Mouse (Mus musculus) naive thymus-derived CD4-positive, alpha-beta T cell, adult 5 months (primary cell): ENCODE results near the gene Gm7861. TPM values are rescaled to one million over a fixed set of nuclear protein-coding genes. Genes with fewer than 3 reads are reported as not detected.

ENCODE experiments used
- polyA plus RNA-seq: library from polyadenylated mRNA; unstranded; fragments of 100-300 nt; shearing (Covaris generic); gene quantifications from one replicate; pipeline ENCODE4 v1.2.1, GENCODE M21; 2017

Gene Gm7861
- not detected for polyA plus RNA-seq

GRCm38 (mm10) chr8:21594408-21594807 lies at the start of gene Gm7861:
TSS of gene Gm7861 (minus strand) at chr8:21594508.

DNA sequence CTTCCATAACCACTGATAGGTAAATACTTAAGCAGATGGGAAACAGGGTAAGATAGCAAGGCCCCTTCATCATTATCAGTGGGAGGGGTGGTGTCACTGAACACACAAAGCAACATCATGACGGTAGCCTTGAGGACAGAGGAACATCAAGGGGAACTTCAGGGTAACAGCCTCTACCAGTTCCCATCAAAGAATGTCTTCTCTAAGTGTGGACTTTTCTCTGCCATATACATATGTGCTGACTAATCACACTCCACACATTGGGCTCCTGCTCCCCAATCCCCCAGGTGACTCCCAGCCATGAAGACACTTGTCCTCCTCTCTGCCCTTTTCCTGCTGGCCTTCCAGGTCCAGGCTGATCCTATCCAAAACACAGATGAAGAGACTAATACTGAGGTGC lies 23.6 kb upstream of the Gm7861 start, which contains the start of gene Defa26:
TSS of gene Defa26 (plus strand) at position 301 of the 400 bp plus-strand sequence.

GRCm38 (mm10) chr8:21582706-21583105 lies 11.6 kb downstream of the Gm7861 start, which contains the start of gene Defa28:
TSS of gene Defa28 (plus strand) at chr8:21583006.

DNA sequence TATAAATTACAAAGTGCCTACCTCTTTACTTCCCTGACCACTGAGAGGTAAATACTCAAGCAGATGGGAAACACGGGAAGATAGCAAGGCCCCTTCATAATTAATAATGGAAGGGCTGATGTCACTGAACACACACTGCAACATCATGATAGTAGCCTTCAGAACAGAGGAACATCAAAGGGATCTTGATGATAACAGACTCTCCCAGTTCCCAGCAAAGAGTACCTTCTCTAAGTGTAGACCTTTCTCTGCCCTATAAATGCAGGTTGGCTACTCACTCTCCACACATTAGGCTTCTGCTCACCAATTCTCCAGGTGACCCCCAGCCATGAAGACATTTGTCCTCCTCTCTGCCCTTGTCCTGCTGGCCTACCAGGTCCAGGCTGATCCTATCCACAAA lies 29.2 kb downstream of the Gm7861 start, which contains the start of gene Defa37:
TSS of gene Defa37 (plus strand) at position 301 of the 400 bp plus-strand sequence.

Other genes starting within 250 kb of the Gm7861 start
- gene Defa2, start 216.0 kb downstream of the Gm7861 start, polyA plus RNA-seq: not detected
- gene Defa33, start 202.7 kb downstream of the Gm7861 start, polyA plus RNA-seq: not detected
- not detected for gene Defa36, start 167.1 kb downstream of the Gm7861 start, polyA plus RNA-seq
- not detected for gene Gm7849, start 137.9 kb downstream of the Gm7861 start, polyA plus RNA-seq
- not detected for gene Defa20, start 85.2 kb downstream of the Gm7861 start, polyA plus RNA-seq
- not detected for gene Defa32, start 65.5 kb downstream of the Gm7861 start, polyA plus RNA-seq
- gene Defa37, start 29.1 kb downstream of the Gm7861 start, polyA plus RNA-seq: not detected
- not detected for gene Defa28, start 11.5 kb downstream of the Gm7861 start, polyA plus RNA-seq
- not detected for gene Defa26, start 23.7 kb upstream of the Gm7861 start, polyA plus RNA-seq
- not detected for gene Defa17, start 61.3 kb upstream of the Gm7861 start, polyA plus RNA-seq
- gene Defa34, start 71.3 kb upstream of the Gm7861 start, polyA plus RNA-seq: not detected
- gene AY761184, start 109.1 kb upstream of the Gm7861 start, polyA plus RNA-seq: not detected
- not detected for gene Defa24, start 140.0 kb upstream of the Gm7861 start, polyA plus RNA-seq
- gene Defb50, start 229.0 kb upstream of the Gm7861 start, polyA plus RNA-seq: not detected
- not detected for gene Defb2, start 245.4 kb upstream of the Gm7861 start, polyA plus RNA-seq